18 mouse cellular contexts compared by ENCODE assay signal in the genomic region with DNA sequence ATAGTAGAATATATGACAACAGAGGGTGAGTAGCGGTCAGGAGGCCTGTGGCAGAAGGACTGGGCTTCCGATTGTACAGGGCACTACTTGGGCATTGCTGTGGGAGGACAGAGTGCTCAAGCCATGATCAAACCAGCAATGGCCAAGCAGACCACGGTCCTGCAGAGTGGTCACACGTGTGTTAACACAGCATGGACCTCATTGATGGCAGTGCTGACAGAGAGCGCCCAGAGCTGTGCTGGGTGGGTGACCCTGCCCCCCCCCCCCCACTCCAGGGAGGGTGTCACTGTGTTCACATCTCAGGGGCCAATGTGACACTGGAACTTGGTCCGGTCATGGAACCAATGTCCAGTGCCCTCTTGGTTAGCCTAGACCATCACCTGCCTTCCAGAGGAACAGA. TPM values are rescaled to one million over a fixed set of nuclear protein-coding genes. Genes with fewer than 3 reads are reported as not detected.
DNase-seq lines count a peak whose midpoint lies in the region; ATAC-seq and TF ChIP-seq lines count a peak whose summit lies in the region.
"Had no signal": no experiment of that assay in that cellular context is flagged by ENCODE, and none has a peak within 500 bp of the region (broad histone marks: within the 10 kb centered on the region; RNA-seq: fewer than 3 reads in every experiment).

No protein-coding gene starts in this region.

- H3K9ac ChIP-seq in hindbrain, embryonic 12.5 days = no peak overlapping the region
- H3K9ac ChIP-seq in limb, embryonic 12.5 days (replicated peaks) = no peak overlapping the region
- H3K9ac ChIP-seq in midbrain, embryonic 13.5 days (replicated peaks) = no peak overlapping the region
- H3K9ac ChIP-seq in midbrain, postnatal 0 days (replicated peaks; ENCODE audit: low read length, poor library complexity, severe bottlenecking) = no peak overlapping the region
- H3K9ac ChIP-seq: embryonic facial prominence, embryonic 12.5 days; hindbrain, embryonic 15.5 days had no signal

- peaks cover 25% of the 10 kb centered on the region for H3K36me3 ChIP-seq in hindbrain, embryonic 12.5 days
- H3K36me3 ChIP-seq in hindbrain, embryonic 10.5 days = peaks cover 52% of the 10 kb centered on the region
- peaks cover 27% of the 10 kb centered on the region for H3K36me3 ChIP-seq in limb, embryonic 12.5 days
- H3K36me3 ChIP-seq in limb, embryonic 10.5 days = peaks cover 29% of the 10 kb centered on the region
- peaks cover 29% of the 10 kb centered on the region for H3K36me3 ChIP-seq in midbrain, embryonic 13.5 days
- peaks cover 12% of the 10 kb centered on the region; the same call in 1 of the 2 replicates for H3K36me3 ChIP-seq in midbrain, postnatal 0 days (ENCODE audit: insufficient read depth, low read length)

- WGBS in hindbrain, embryonic 12.5 days = 100% methylated on average over 6 of the region's 6 CpGs
- 96% methylated on average over 6 of the region's 6 CpGs for WGBS in hindbrain, embryonic 10.5 days
- WGBS in limb, embryonic 12.5 days = 92% methylated on average over 6 of the region's 6 CpGs
- WGBS in limb, embryonic 10.5 days = 96% methylated on average over 6 of the region's 6 CpGs
- WGBS in midbrain, embryonic 13.5 days = 97% methylated on average over 6 of the region's 6 CpGs
- 94% methylated on average over 6 of the region's 6 CpGs for WGBS in midbrain, postnatal 0 days

- H3K4me1 ChIP-seq in hindbrain, embryonic 12.5 days = 0 out of 2 replicates have a peak, but pooled peaks cover 3% of the 10 kb centered on the region
- H3K4me1 ChIP-seq in hindbrain, embryonic 10.5 days (replicated peaks) = no peaks in the 10 kb centered on the region
- no peaks in the 10 kb centered on the region for H3K4me1 ChIP-seq in limb, embryonic 12.5 days (replicated peaks)
- no peaks in the 10 kb centered on the region for H3K4me1 ChIP-seq in limb, embryonic 10.5 days
- H3K4me1 ChIP-seq in midbrain, embryonic 13.5 days (replicated peaks) = peaks cover 1% of the 10 kb centered on the region
- no peaks in the 10 kb centered on the region for H3K4me1 ChIP-seq in midbrain, postnatal 0 days (ENCODE audit: insufficient read depth, low read length)
- H3K4me1 ChIP-seq: embryonic facial prominence, embryonic 12.5 days had no signal

- no peak overlapping the region for H3K4me2 ChIP-seq in hindbrain, embryonic 12.5 days (replicated peaks)
- no peak overlapping the region for H3K4me2 ChIP-seq in limb, embryonic 12.5 days
- no peak overlapping the region for H3K4me2 ChIP-seq in midbrain, embryonic 13.5 days (replicated peaks)
- no peak overlapping the region for H3K4me2 ChIP-seq in midbrain, postnatal 0 days (ENCODE audit: low read depth, low read length, poor library complexity, severe bottlenecking)
- H3K4me2 ChIP-seq: embryonic facial prominence, embryonic 12.5 days; hindbrain, embryonic 15.5 days had no signal

- no peak for DNase-seq in hindbrain, embryonic 10.5 days (ENCODE audit: low spot score)
- DNase-seq in limb, embryonic 10.5 days (ENCODE audit: low spot score) = no peak
- DNase-seq in midbrain, postnatal 0 days (ENCODE audit: low spot score) = no peak
- DNase-seq: adrenal gland, adult 2 months; adrenal gland, postnatal 25 days; cerebellum, adult 2 months; cerebellum, postnatal 10 days; gastrocnemius, postnatal 10 days; heart, adult 18-20 months; heart, postnatal 10 days; heart, postnatal 4 days had no signal

- no peaks in the 10 kb centered on the region for H3K27me3 ChIP-seq in hindbrain, embryonic 12.5 days
- H3K27me3 ChIP-seq in hindbrain, embryonic 10.5 days (ENCODE audit: insufficient read depth, poor library complexity, severe bottlenecking) = no peaks in the 10 kb centered on the region
- no peaks in the 10 kb centered on the region for H3K27me3 ChIP-seq in limb, embryonic 12.5 days
- H3K27me3 ChIP-seq in limb, embryonic 10.5 days (ENCODE audit: low read depth, poor library complexity, severe bottlenecking) = no peaks in the 10 kb centered on the region
- H3K27me3 ChIP-seq in midbrain, embryonic 13.5 days = no peaks in the 10 kb centered on the region
- H3K27me3 ChIP-seq in midbrain, postnatal 0 days (ENCODE audit: insufficient read depth, low read length) = no peaks in the 10 kb centered on the region
- H3K27me3 ChIP-seq: embryonic facial prominence, embryonic 12.5 days; hindbrain, embryonic 15.5 days had no signal

- peak; percentile 26; the same call in 1 of the 2 replicates for ATAC-seq in hindbrain, embryonic 12.5 days (ENCODE audit: low FRiP score)
- ATAC-seq in limb, embryonic 12.5 days (ENCODE audit: insufficient number of reproducible peaks, insufficient read depth, low FRiP score, low TSS enrichment, low read depth) = peak; percentile 75
- 0 out of 2 replicates have a peak, but pooled peaks have one; percentile 31 for ATAC-seq in midbrain, embryonic 13.5 days
- no peak for ATAC-seq in midbrain, postnatal 0 days (ENCODE audit: low FRiP score)
- ATAC-seq: inflammation-experienced regulatory T-cells, adult 6 months had no signal

- peaks cover 8% of the 10 kb centered on the region; the same call in 1 of the 2 replicates for H3K9me3 ChIP-seq in hindbrain, embryonic 12.5 days (replicated peaks)
- H3K9me3 ChIP-seq in hindbrain, embryonic 10.5 days = peaks cover 12% of the 10 kb centered on the region; the same call in 1 of the 2 replicates
- peaks cover 15% of the 10 kb centered on the region; the same call in 1 of the 2 replicates for H3K9me3 ChIP-seq in limb, embryonic 12.5 days
- H3K9me3 ChIP-seq in limb, embryonic 10.5 days (replicated peaks) = peaks cover 6% of the 10 kb centered on the region
- H3K9me3 ChIP-seq in midbrain, embryonic 13.5 days = 0 out of 2 replicates have a peak, but pooled peaks cover 8% of the 10 kb centered on the region
- H3K9me3 ChIP-seq in midbrain, postnatal 0 days (ENCODE audit: low read length) = no peaks in the 10 kb centered on the region
- H3K9me3 ChIP-seq: hindbrain, embryonic 15.5 days had no signal

- H3K4me3 ChIP-seq in hindbrain, embryonic 12.5 days = no peak overlapping the region
- H3K4me3 ChIP-seq in hindbrain, embryonic 10.5 days = no peak overlapping the region
- no peak overlapping the region for H3K4me3 ChIP-seq in limb, embryonic 12.5 days (replicated peaks)
- no peak overlapping the region for H3K4me3 ChIP-seq in limb, embryonic 10.5 days
- no peak overlapping the region for H3K4me3 ChIP-seq in midbrain, embryonic 13.5 days (replicated peaks)
- H3K4me3 ChIP-seq in midbrain, postnatal 0 days (ENCODE audit: low read depth, low read length) = no peak overlapping the region
- H3K4me3 ChIP-seq: embryonic facial prominence, embryonic 12.5 days; heart, embryonic 10.5 days; hindbrain, embryonic 15.5 days had no signal

- no peak overlapping the region for H3K27ac ChIP-seq in hindbrain, embryonic 12.5 days
- no peak overlapping the region for H3K27ac ChIP-seq in hindbrain, embryonic 10.5 days
- H3K27ac ChIP-seq in limb, embryonic 12.5 days = no peak overlapping the region
- no peak overlapping the region for H3K27ac ChIP-seq in limb, embryonic 10.5 days
- no peak overlapping the region for H3K27ac ChIP-seq in midbrain, embryonic 13.5 days
- H3K27ac ChIP-seq in midbrain, postnatal 0 days (ENCODE audit: low read depth, low read length) = no peak overlapping the region
- H3K27ac ChIP-seq: embryonic facial prominence, embryonic 12.5 days; heart, embryonic 10.5 days; hindbrain, embryonic 15.5 days had no signal

- TF ChIP-seq CTCF in midbrain, postnatal 0 days (IDR thresholded peaks at IDR 0.05) = no peak

RNA-seq across cellular contexts. Expression of a gene that starts 6.2 kb away (rescaled TPM):
- polyA plus RNA-seq in hindbrain, embryonic 12.5 days (2016; fragmentation: Nextera tagmentation; extraction: Ambion mirVana) = 19.9 and 21.9 TPM in 2 replicates
- polyA plus RNA-seq in hindbrain, embryonic 10.5 days (2016; fragmentation: Nextera tagmentation; extraction: Ambion mirVana) = 17.9 and 20.2 TPM in 2 replicates
- 23.2 and 24.7 TPM in 2 replicates for polyA plus RNA-seq in limb, embryonic 12.5 days (2016; fragmentation: Nextera tagmentation; extraction: Ambion mirVana)
- 20.7 and 20.9 TPM in 2 replicates for polyA plus RNA-seq in limb, embryonic 10.5 days (2016; fragmentation: Nextera tagmentation; extraction: Ambion mirVana)
- polyA plus RNA-seq in midbrain, embryonic 13.5 days (2015; fragmentation: Nextera tagmentation; extraction: Ambion mirVana) = 18.6 and 23.0 TPM in 2 replicates
- 20.9 and 22.7 TPM in 2 replicates for total RNA-seq in midbrain, postnatal 0 days (2014; rRNA removed)
- 12.6 and 13.8 TPM in 2 replicates for polyA plus RNA-seq in midbrain, postnatal 0 days (2015; fragmentation: Nextera tagmentation; extraction: Ambion mirVana)

RNA-seq across cellular contexts. Expression of a gene that starts 27.6 kb away (rescaled TPM):
- polyA plus RNA-seq in hindbrain, embryonic 12.5 days (2016; fragmentation: Nextera tagmentation; extraction: Ambion mirVana) = 97.7 and 99.9 TPM in 2 replicates
- polyA plus RNA-seq in hindbrain, embryonic 10.5 days (2016; fragmentation: Nextera tagmentation; extraction: Ambion mirVana) = 96.8 and 103 TPM in 2 replicates
- 112 TPM in 2 replicates for polyA plus RNA-seq in limb, embryonic 12.5 days (2016; fragmentation: Nextera tagmentation; extraction: Ambion mirVana)
- polyA plus RNA-seq in limb, embryonic 10.5 days (2016; fragmentation: Nextera tagmentation; extraction: Ambion mirVana) = 106 and 112 TPM in 2 replicates
- 56.3 and 58.7 TPM in 2 replicates for polyA plus RNA-seq in midbrain, embryonic 13.5 days (2015; fragmentation: Nextera tagmentation; extraction: Ambion mirVana)
- 38.1 and 41.9 TPM in 2 replicates for total RNA-seq in midbrain, postnatal 0 days (2014; rRNA removed)
- polyA plus RNA-seq in midbrain, postnatal 0 days (2015; fragmentation: Nextera tagmentation; extraction: Ambion mirVana) = 63.2 and 65.1 TPM in 2 replicates
